Mouse (Mus musculus): ENCODE data around the gene Trim60.
A peak's percentile ranks its signal among the peaks of the same experiment; 100 is the strongest.
"Not testable (repeated sequence)": the region's sequence is repeated elsewhere in the genome, so short reads cannot be mapped to it uniquely, and the experiment has no call there.

The Trim60 gene

GRCm38 (mm10) chr8:65018423-65018822, at the start of gene Trim60, which contains the start of gene Trim61:
Trim60 (minus strand) TSS chr8:65018584.
Trim61 (minus strand) TSS chr8:65018523.
- DNase-seq (ENCODE audit: low spot score), result no peak

- no peak for DNase-seq (ENCODE audit: low spot score)
These were observed 49.5 kb upstream of the Trim60 start for GRCm38 (mm10) chr8:65067694-65068472.

GRCm38 (mm10) chr8:65067031-65067430, 48.6 kb upstream of the Trim60 start:
- no peak for DNase-seq (ENCODE audit: low spot score)

GRCm38 (mm10) chr8:65065622-65066021, 47.2 kb upstream of the Trim60 start:
- no peak for DNase-seq (ENCODE audit: low spot score)

GRCm38 (mm10) chr8:65064071-65064470, 45.7 kb upstream of the Trim60 start:
- DNase-seq (ENCODE audit: low spot score), result no peak

GRCm38 (mm10) chr8:65062195-65062594, 43.8 kb upstream of the Trim60 start:
- no peak for DNase-seq (ENCODE audit: low spot score)

- no peak for DNase-seq (ENCODE audit: low spot score)
These were observed 38.3 kb upstream of the Trim60 start for GRCm38 (mm10) chr8:65056722-65057121.

GRCm38 (mm10) chr8:65053968-65054367, 35.6 kb upstream of the Trim60 start:
- DNase-seq (ENCODE audit: low spot score), result no peak

GRCm38 (mm10) chr8:65053554-65053953, 35.2 kb upstream of the Trim60 start:
- no peak for DNase-seq (ENCODE audit: low spot score)

- no peak for DNase-seq (ENCODE audit: low spot score)
These were observed 29.4 kb upstream of the Trim60 start for GRCm38 (mm10) chr8:65047801-65048200.

GRCm38 (mm10) chr8:65047193-65047592, 28.8 kb upstream of the Trim60 start:
- DNase-seq (ENCODE audit: low spot score), result no peak

- no peak for DNase-seq (ENCODE audit: low spot score)
These were observed 28.2 kb upstream of the Trim60 start for GRCm38 (mm10) chr8:65046565-65046964.

- DNase-seq (ENCODE audit: low spot score), result peak; percentile 1
These were observed 18.7 kb upstream of the Trim60 start, which contains the start of gene Apela for GRCm38 (mm10) chr8:65037117-65037533. Apela (minus strand) TSS chr8:65037336.

GRCm38 (mm10) chr8:65034136-65034535, 15.8 kb upstream of the Trim60 start:
- no peak for DNase-seq (ENCODE audit: low spot score)

- no peak for DNase-seq (ENCODE audit: low spot score)
These were observed 14.7 kb upstream of the Trim60 start for GRCm38 (mm10) chr8:65033056-65033455.

GRCm38 (mm10) chr8:65032107-65032506, 13.7 kb upstream of the Trim60 start:
- no peak for DNase-seq (ENCODE audit: low spot score)

GRCm38 (mm10) chr8:65030735-65031485, 12.5 kb upstream of the Trim60 start:
- no peak for DNase-seq (ENCODE audit: low spot score)

GRCm38 (mm10) chr8:65029776-65030175, 11.4 kb upstream of the Trim60 start:
- DNase-seq (ENCODE audit: low spot score), result no peak

GRCm38 (mm10) chr8:65028959-65029686, 10.7 kb upstream of the Trim60 start:
- DNase-seq (ENCODE audit: low spot score), result no peak

- peak; percentile 71 for DNase-seq (ENCODE audit: low spot score)
These were observed 4.1 kb upstream of the Trim60 start for GRCm38 (mm10) chr8:65022485-65022884.

- not testable (repeated sequence) for DNase-seq (ENCODE audit: low spot score)
These were observed 10.8 kb downstream of the Trim60 start for GRCm38 (mm10) chr8:65007616-65008015.

- DNase-seq (ENCODE audit: low spot score), result no peak
These were observed 19.5 kb downstream of the Trim60 start for GRCm38 (mm10) chr8:64998806-64999365.
